In the genomic region with DNA sequence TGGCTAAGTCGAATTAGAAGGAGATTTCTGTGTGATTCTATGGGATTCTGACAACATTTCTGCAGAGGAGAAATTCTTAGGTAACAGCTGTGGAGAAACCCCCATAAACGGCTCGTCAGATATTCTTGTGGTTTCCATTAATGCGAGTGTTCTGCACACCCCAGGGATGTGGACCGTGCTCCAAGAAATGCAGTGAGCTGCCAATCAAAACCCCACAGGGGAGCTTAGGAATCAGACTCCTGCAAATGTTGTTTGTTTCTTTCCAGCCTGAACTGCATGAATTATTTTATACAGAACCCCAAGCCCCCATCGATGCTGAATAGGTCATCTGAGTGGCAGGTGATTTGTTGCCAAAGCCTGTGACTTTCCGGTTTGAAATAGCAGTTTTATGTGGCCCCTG, we compare ENCODE assay signal across 17 mouse cellular contexts.
DNase-seq lines count a peak whose midpoint lies in the region; ATAC-seq and TF ChIP-seq lines count a peak whose summit lies in the region.
"Had no signal": no experiment of that assay in that cellular context is flagged by ENCODE, and none has a peak within 500 bp of the region (broad histone marks: within the 10 kb centered on the region; RNA-seq: fewer than 3 reads in every experiment).

No protein-coding gene starts in this region.

- H3K9ac ChIP-seq in forebrain, embryonic 11.5 days (ENCODE audit: low read length), result no peak overlapping the region
- H3K9ac ChIP-seq in hindbrain, embryonic 13.5 days, result no peak overlapping the region
- H3K9ac ChIP-seq in midbrain, embryonic 13.5 days (replicated peaks), result no peak overlapping the region
- H3K9ac ChIP-seq in lung, postnatal 0 days (replicated peaks; ENCODE audit: low read depth), result no peak overlapping the region
- H3K9ac ChIP-seq: embryonic facial prominence, embryonic 15.5 days; lung, embryonic 14.5 days had no signal

- H3K27ac ChIP-seq in forebrain, embryonic 10.5 days, result peak overlapping the region; percentile 67; the same call in 1 of the 2 replicates
- no peak overlapping the region for H3K27ac ChIP-seq in forebrain, embryonic 11.5 days (ENCODE audit: low read depth, low read length)
- H3K27ac ChIP-seq in cortical plate, adult 2 months (ENCODE audit: insufficient read depth, low read length), result peak overlapping the region; percentile 27; the same call in 1 of the 2 replicates
- H3K27ac ChIP-seq in hindbrain, embryonic 13.5 days, result peak overlapping the region; percentile 48; the same call in 1 of the 2 replicates
- H3K27ac ChIP-seq in midbrain, embryonic 13.5 days, result 0 out of 2 replicates have a peak overlapping the region, but pooled peaks have one; percentile 31
- no peak overlapping the region for H3K27ac ChIP-seq in lung, postnatal 0 days (ENCODE audit: low read length)
- H3K27ac ChIP-seq: embryonic facial prominence, embryonic 15.5 days had no signal

- no peak for DNase-seq in forebrain, embryonic 10.5 days (ENCODE audit: extremely low spot score, low spot score)
- no peak for DNase-seq in forebrain, embryonic 11.5 days (ENCODE audit: low spot score)
- DNase-seq in right cerebral cortex, adult 2 months (ENCODE audit: low spot score in 2 of 2), result no peak
- DNase-seq in embryo, embryonic 10.5 days (ENCODE audit: low spot score), result no peak
- DNase-seq in lung, postnatal 0 days (ENCODE audit: low spot score), result no peak
- DNase-seq: B cell, adult 2 months; heart, adult 18-20 months; heart, postnatal 36 days; kidney, adult 8-10 months; liver; lung, embryonic 14.5 days; thymus, postnatal 36 days had no signal

- peaks cover 14% of the 10 kb centered on the region for H3K4me1 ChIP-seq in forebrain, embryonic 10.5 days
- 0 out of 2 replicates have a peak, but pooled peaks cover 4% of the 10 kb centered on the region for H3K4me1 ChIP-seq in forebrain, embryonic 11.5 days (replicated peaks; ENCODE audit: control insufficient read depth, insufficient read depth, low read length)
- H3K4me1 ChIP-seq in cortical plate, adult 2 months (ENCODE audit: control insufficient read depth, insufficient read depth, low read length), result no peaks in the 10 kb centered on the region
- H3K4me1 ChIP-seq in hindbrain, embryonic 13.5 days (replicated peaks), result peaks cover 15% of the 10 kb centered on the region
- peaks cover 17% of the 10 kb centered on the region for H3K4me1 ChIP-seq in midbrain, embryonic 13.5 days (replicated peaks)
- H3K4me1 ChIP-seq in lung, postnatal 0 days (ENCODE audit: insufficient read depth, low read depth, low read length), result no peaks in the 10 kb centered on the region

- no peak overlapping the region for H3K4me2 ChIP-seq in forebrain, embryonic 11.5 days (ENCODE audit: low read depth, low read length, severe bottlenecking)
- H3K4me2 ChIP-seq in hindbrain, embryonic 13.5 days, result no peak overlapping the region
- H3K4me2 ChIP-seq in midbrain, embryonic 13.5 days (replicated peaks), result no peak overlapping the region
- no peak overlapping the region for H3K4me2 ChIP-seq in lung, postnatal 0 days (replicated peaks; ENCODE audit: low read depth, low read length)
- H3K4me2 ChIP-seq: embryonic facial prominence, embryonic 15.5 days; lung, embryonic 14.5 days had no signal

- 75% methylated on average over 7 of the region's 7 CpGs for WGBS in forebrain, embryonic 10.5 days
- whole genome bisulfite sequencing in forebrain, embryonic 11.5 days, result 63% methylated on average over 7 of the region's 7 CpGs
- WGBS in hindbrain, embryonic 13.5 days, result 35% methylated on average over 7 of the region's 7 CpGs
- 28% methylated on average over 7 of the region's 7 CpGs for WGBS in midbrain, embryonic 13.5 days
- 79% methylated on average over 7 of the region's 7 CpGs for whole genome bisulfite sequencing in lung, postnatal 0 days

- TF ChIP-seq POLR2A in cortical plate, adult 2 months (IDR thresholded peaks at IDR 0.05; ENCODE audit: extremely low read depth, insufficient read depth, low read length), result no peak

- no peaks in the 10 kb centered on the region for H3K36me3 ChIP-seq in forebrain, embryonic 10.5 days (replicated peaks)
- no peaks in the 10 kb centered on the region for H3K36me3 ChIP-seq in forebrain, embryonic 11.5 days (ENCODE audit: control insufficient read depth, insufficient read depth, low read length)
- H3K36me3 ChIP-seq in hindbrain, embryonic 13.5 days, result no peaks in the 10 kb centered on the region
- no peaks in the 10 kb centered on the region for H3K36me3 ChIP-seq in midbrain, embryonic 13.5 days
- no peaks in the 10 kb centered on the region for H3K36me3 ChIP-seq in lung, postnatal 0 days (ENCODE audit: insufficient read depth, low read length)
- H3K36me3 ChIP-seq: embryonic facial prominence, embryonic 15.5 days had no signal

- H3K27me3 ChIP-seq in forebrain, embryonic 10.5 days (ENCODE audit: poor library complexity, severe bottlenecking), result no peaks in the 10 kb centered on the region
- H3K27me3 ChIP-seq in forebrain, embryonic 11.5 days (ENCODE audit: control insufficient read depth, insufficient read depth, low read length), result no peaks in the 10 kb centered on the region
- H3K27me3 ChIP-seq in hindbrain, embryonic 13.5 days, result no peaks in the 10 kb centered on the region
- no peaks in the 10 kb centered on the region for H3K27me3 ChIP-seq in midbrain, embryonic 13.5 days
- H3K27me3 ChIP-seq in lung, postnatal 0 days (replicated peaks; ENCODE audit: insufficient read depth, low read length), result no peaks in the 10 kb centered on the region
- H3K27me3 ChIP-seq: embryonic facial prominence, embryonic 15.5 days had no signal

- TF ChIP-seq CTCF in cortical plate, adult 2 months (IDR thresholded peaks at IDR 0.05; ENCODE audit: extremely low read depth, insufficient read depth, low read length), result no peak
- TF ChIP-seq CTCF in lung, postnatal 0 days (IDR thresholded peaks at IDR 0.05), result no peak

- H3K9me3 ChIP-seq in forebrain, embryonic 10.5 days, result peaks cover 8% of the 10 kb centered on the region; the same call in 1 of the 2 replicates
- no peaks in the 10 kb centered on the region; the same call in 1 of the 2 replicates for H3K9me3 ChIP-seq in forebrain, embryonic 11.5 days (ENCODE audit: control insufficient read depth, low read length)
- H3K9me3 ChIP-seq in hindbrain, embryonic 13.5 days, result peaks cover 4% of the 10 kb centered on the region
- H3K9me3 ChIP-seq in midbrain, embryonic 13.5 days, result peaks cover 5% of the 10 kb centered on the region; the same call in 1 of the 2 replicates
- no peaks in the 10 kb centered on the region for H3K9me3 ChIP-seq in lung, postnatal 0 days (ENCODE audit: low read length)
- H3K9me3 ChIP-seq: embryonic facial prominence, embryonic 15.5 days had no signal

- no peak overlapping the region for H3K4me3 ChIP-seq in forebrain, embryonic 10.5 days
- H3K4me3 ChIP-seq in forebrain, embryonic 11.5 days (ENCODE audit: low read depth, low read length), result no peak overlapping the region
- H3K4me3 ChIP-seq in cortical plate, adult 2 months (ENCODE audit: insufficient read depth, low read length), result no peak overlapping the region
- H3K4me3 ChIP-seq in hindbrain, embryonic 13.5 days, result no peak overlapping the region
- H3K4me3 ChIP-seq in midbrain, embryonic 13.5 days (replicated peaks), result no peak overlapping the region
- H3K4me3 ChIP-seq in lung, postnatal 0 days (ENCODE audit: low read depth, low read length), result no peak overlapping the region
- H3K4me3 ChIP-seq: embryonic facial prominence, embryonic 15.5 days had no signal

- no peak for TF ChIP-seq EP300 in lung, postnatal 0 days (IDR thresholded peaks at IDR 0.05)

- ATAC-seq in forebrain, embryonic 11.5 days (replicated peaks; ENCODE audit: low FRiP score), result no peak
- ATAC-seq in hindbrain, embryonic 13.5 days (ENCODE audit: low FRiP score), result peak; percentile 78
- peak; percentile 72 for ATAC-seq in midbrain, embryonic 13.5 days
- no peak for ATAC-seq in lung, postnatal 0 days
- ATAC-seq: activated CD4-positive, CD25-positive, alpha-beta regulatory T cell, adult 4 months had no signal

Comparison
In these comparisons a context has a peak if more than half of its experiments do, and no peak if none do; other contexts are left out.
1. H3K27ac ChIP-seq: peak in forebrain, embryonic 10.5 days (single experiment), cortical plate, adult 2 months (single experiment), hindbrain, embryonic 13.5 days (single experiment) and midbrain, embryonic 13.5 days (single experiment); none in forebrain, embryonic 11.5 days (single experiment) and lung, postnatal 0 days (single experiment).
2. ATAC-seq: peak in hindbrain, embryonic 13.5 days (single experiment) and midbrain, embryonic 13.5 days (single experiment); none in forebrain, embryonic 11.5 days (single experiment) and lung, postnatal 0 days (single experiment).